Mouse (Mus musculus) brain, embryonic 14.5 days (tissue): Measurements from ENCODE around the gene Mylk.

Experiments used
- CTCF ChIP-seq: fragments of 200-500 bp; IDR thresholded peaks from 2 replicates; pipeline ENCODE4 v1.5.1; 2012; ENCODE audit warnings: inconsistent platforms, mild to moderate bottlenecking, moderate library complexity, borderline replicate concordance; ENCODE audit not compliant: insufficient read depth, insufficient read length; ENCODE audit errors: extremely low read depth
- POLR2A ChIP-seq: fragments of 200-500 bp; IDR thresholded peaks from 2 replicates; pipeline ENCODE4 v1.6.1; 2012; ENCODE audit warnings: mild to moderate bottlenecking, inconsistent platforms, borderline replicate concordance; ENCODE audit not compliant: poor library complexity, insufficient read depth, insufficient read length, severe bottlenecking; ENCODE audit errors: extremely low read depth

DNA sequence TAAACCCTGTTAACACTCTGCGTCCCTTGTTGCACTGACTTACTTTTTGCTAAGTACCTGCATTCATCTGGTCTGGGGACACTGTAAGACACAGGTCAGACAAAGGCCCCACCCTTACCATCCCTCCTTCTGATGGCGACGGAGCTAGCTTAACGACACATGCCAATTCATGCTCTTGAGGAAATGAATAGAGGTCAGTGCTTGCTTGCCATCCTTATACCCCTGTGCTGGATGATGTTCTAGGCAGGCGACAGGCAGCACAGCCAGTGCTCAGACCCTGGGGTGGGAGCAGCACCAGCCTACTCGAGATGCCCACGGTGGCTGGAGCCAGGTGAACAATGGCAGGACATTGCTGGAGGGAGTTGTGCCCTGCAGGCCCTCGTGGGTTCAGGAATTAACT is 157.8 kb downstream of the Mylk start:
- TF ChIP-seq CTCF (no peak), POLR2A (no peak)
